ENCODE assay signal across 24 mouse cellular contexts in genomic region chr4:135092871-135093270, GRCm38 (mm10). TPM values are rescaled to one million over a fixed set of nuclear protein-coding genes. Genes with fewer than 3 reads are reported as not detected.
"Had no signal": no experiment of that assay in that cellular context is flagged by ENCODE, and none has a peak within 500 bp of the region (broad histone marks: within the 10 kb centered on the region; RNA-seq: fewer than 3 reads in every experiment).

No protein-coding gene starts in this region.

- H3K27me3 ChIP-seq: limb, embryonic 13.5 days; midbrain, embryonic 15.5 days; neural tube, embryonic 12.5 days; neural tube, embryonic 15.5 days; stomach, embryonic 15.5 days had no signal

- ATAC-seq: intestine, postnatal 0 days; lung, postnatal 0 days; midbrain, embryonic 15.5 days had no signal

- H3K4me2 ChIP-seq: limb, embryonic 13.5 days; liver, embryonic 13.5 days; midbrain, embryonic 11.5 days; midbrain, embryonic 15.5 days; neural tube, embryonic 12.5 days; neural tube, embryonic 15.5 days; stomach, embryonic 15.5 days had no signal

- H3K9me3 ChIP-seq: limb, embryonic 13.5 days; liver, embryonic 13.5 days; midbrain, embryonic 15.5 days; neural tube, embryonic 12.5 days; neural tube, embryonic 15.5 days; stomach, embryonic 15.5 days had no signal

- DNase-seq: kidney, adult 2 months; kidney, postnatal 25 days; layer of hippocampus, postnatal 36 days; left cerebral cortex, postnatal 4 days; liver, embryonic 13.5 days; lung, adult 2 months; right cerebral cortex, postnatal 25 days; spleen, adult 18-20 months; thymus, postnatal 25 days had no signal

- H3K4me1 ChIP-seq: liver, embryonic 13.5 days; midbrain, embryonic 15.5 days; neural tube, embryonic 12.5 days; neural tube, embryonic 15.5 days; stomach, embryonic 15.5 days had no signal

- H3K9ac ChIP-seq: limb, embryonic 13.5 days; liver, embryonic 13.5 days; midbrain, embryonic 15.5 days; neural tube, embryonic 12.5 days; neural tube, embryonic 15.5 days; stomach, embryonic 15.5 days had no signal

- H3K27ac ChIP-seq: kidney, postnatal 0 days; layer of hippocampus, adult 2 months; left cerebral cortex, adult 2 months; limb, embryonic 13.5 days; liver, embryonic 13.5 days; midbrain, embryonic 15.5 days; neural tube, embryonic 12.5 days; neural tube, embryonic 15.5 days; stomach, embryonic 15.5 days had no signal

- H3K36me3 ChIP-seq: limb, embryonic 13.5 days; liver, embryonic 13.5 days; midbrain, embryonic 15.5 days; neural tube, embryonic 12.5 days; neural tube, embryonic 15.5 days; stomach, embryonic 15.5 days had no signal

- H3K4me3 ChIP-seq: layer of hippocampus, adult 2 months; left cerebral cortex, adult 2 months; limb, embryonic 13.5 days; liver, embryonic 13.5 days; megakaryocyte, embryonic 14.5 days; midbrain, embryonic 15.5 days; neural tube, embryonic 12.5 days; neural tube, embryonic 15.5 days; stomach, embryonic 15.5 days had no signal

RNA-seq across cellular contexts. Expression of gene Runx3, which starts 27.6 kb away (rescaled TPM):
- total RNA-seq: layer of hippocampus, adult 2 months; layer of hippocampus, postnatal 10 days; layer of hippocampus, postnatal 36 days; left cerebral cortex, postnatal 10 days had no signal
- polyA plus RNA-seq: kidney, embryonic 14.5 days; midbrain, embryonic 11.5 days; midbrain, embryonic 15.5 days had no signal
